Mouse (Mus musculus): ENCODE measurements at regions not wholly inside any gene's neighbourhood (a gene's known extent, or its start where the extent isn't known, plus 50 kb on each side); places are given as distances from the start of the nearest gene placed in this dataset.

DNA sequence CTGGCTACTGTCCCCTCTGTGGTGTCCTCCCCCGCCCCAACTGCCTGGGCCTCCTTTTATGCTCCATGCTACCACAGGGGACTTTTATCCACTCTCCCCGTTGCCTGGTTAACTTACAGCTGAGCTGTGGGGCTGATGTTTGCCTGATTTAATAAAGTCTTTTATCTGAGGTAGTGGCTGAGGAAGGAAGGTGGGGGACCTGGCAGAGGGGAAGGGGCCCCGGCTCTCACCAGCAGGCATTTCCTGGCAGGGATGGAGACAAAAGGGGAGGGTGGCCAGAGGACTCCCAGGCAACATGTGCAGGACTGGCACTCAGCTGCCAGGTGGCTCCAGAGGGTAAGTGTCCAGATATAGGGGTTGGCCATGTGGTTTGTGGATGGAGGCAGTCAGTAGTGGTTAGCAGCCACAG, 51.4 kb upstream of the Olig2 start:
- TF ChIP-seq CTCF (IDR thresholded peaks at IDR 0.05; ENCODE audit: borderline replicate concordance, insufficient read depth, low read length) (no peak), POLR2A (IDR thresholded peaks at IDR 0.05; ENCODE audit: low read depth, low read length) (no peak)

Measured in embryonic fibroblast, embryonic 13.5 days (primary cell).